25 mouse cellular contexts compared by ENCODE assay signal in the genomic region with DNA sequence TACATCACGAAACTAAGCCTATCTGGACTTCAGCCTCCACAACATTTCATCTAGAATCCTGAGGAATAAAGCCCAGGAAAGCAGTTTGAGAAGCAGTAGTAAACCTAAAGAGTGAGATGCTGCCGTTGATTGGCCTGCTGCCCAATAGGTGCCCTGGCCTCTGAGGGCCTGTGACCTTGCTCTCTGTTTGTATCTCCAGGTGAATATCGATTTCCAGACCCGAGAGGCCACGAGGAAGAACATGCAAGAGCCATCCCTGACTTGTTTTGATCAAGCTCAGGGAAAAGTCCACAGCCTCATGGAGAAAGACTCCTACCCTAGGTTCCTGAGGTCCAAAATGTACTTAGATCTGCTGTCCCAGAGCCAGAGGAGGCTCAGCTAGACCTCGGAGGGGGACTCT. TPM values are rescaled to one million over a fixed set of nuclear protein-coding genes. Genes with fewer than 3 reads are reported as not detected.
DNase-seq lines count a peak whose midpoint lies in the region; ATAC-seq and TF ChIP-seq lines count a peak whose summit lies in the region.
"Had no signal": no experiment of that assay in that cellular context is flagged by ENCODE, and none has a peak within 500 bp of the region (broad histone marks: within the 10 kb centered on the region; RNA-seq: fewer than 3 reads in every experiment).

No protein-coding gene starts in this region.

- H3K36me3 ChIP-seq in liver, adult 2 months (ENCODE audit: control insufficient read depth, insufficient read depth, low read length): no peaks in the 10 kb centered on the region
- no peaks in the 10 kb centered on the region for H3K36me3 ChIP-seq in liver, embryonic 12.5 days
- peaks cover 12% of the 10 kb centered on the region; the same call in 1 of the 2 replicates for H3K36me3 ChIP-seq in midbrain, embryonic 10.5 days
- H3K36me3 ChIP-seq in midbrain, embryonic 13.5 days: peaks cover 31% of the 10 kb centered on the region
- H3K36me3 ChIP-seq: embryonic facial prominence, embryonic 13.5 days; embryonic facial prominence, embryonic 15.5 days had no signal

- no peak for ATAC-seq in liver, embryonic 12.5 days
- ATAC-seq in midbrain, embryonic 13.5 days: no peak
- ATAC-seq in CD4-positive, CD25-positive, alpha-beta regulatory T cell, adult 4 months: no peak
- ATAC-seq: forebrain, embryonic 14.5 days; forebrain, embryonic 16.5 days had no signal

- no peaks in the 10 kb centered on the region for H3K27me3 ChIP-seq in liver, adult 2 months (ENCODE audit: control insufficient read depth, insufficient read depth, low read length)
- no peaks in the 10 kb centered on the region for H3K27me3 ChIP-seq in liver, embryonic 12.5 days (replicated peaks)
- no peaks in the 10 kb centered on the region for H3K27me3 ChIP-seq in midbrain, embryonic 10.5 days (ENCODE audit: low read depth, poor library complexity, severe bottlenecking)
- H3K27me3 ChIP-seq in midbrain, embryonic 13.5 days: no peaks in the 10 kb centered on the region
- H3K27me3 ChIP-seq: embryonic facial prominence, embryonic 13.5 days; embryonic facial prominence, embryonic 15.5 days; forebrain, embryonic 12.5 days had no signal

- H3K27ac ChIP-seq in liver, adult 2 months (replicated peaks; ENCODE audit: insufficient read depth, low read depth, low read length): peak overlapping the region; percentile 51
- H3K27ac ChIP-seq in liver, embryonic 12.5 days: no peak overlapping the region
- H3K27ac ChIP-seq in midbrain, embryonic 10.5 days (replicated peaks): 0 out of 2 replicates have a peak overlapping the region, but pooled peaks have one; percentile 24
- no peak overlapping the region for H3K27ac ChIP-seq in midbrain, embryonic 13.5 days
- H3K27ac ChIP-seq: embryonic facial prominence, embryonic 13.5 days; embryonic facial prominence, embryonic 15.5 days; forebrain, embryonic 10.5 days; forebrain, embryonic 12.5 days had no signal

- peaks cover 40% of the 10 kb centered on the region for H3K4me1 ChIP-seq in liver, adult 2 months (ENCODE audit: control insufficient read depth, insufficient read depth, low read length)
- H3K4me1 ChIP-seq in liver, embryonic 12.5 days: no peaks in the 10 kb centered on the region
- H3K4me1 ChIP-seq in midbrain, embryonic 10.5 days: peaks cover 9% of the 10 kb centered on the region
- peaks cover 19% of the 10 kb centered on the region for H3K4me1 ChIP-seq in midbrain, embryonic 13.5 days (replicated peaks)
- H3K4me1 ChIP-seq: embryonic facial prominence, embryonic 15.5 days had no signal

- TF ChIP-seq CTCF in liver, adult 2 months (IDR thresholded peaks at IDR 0.05; ENCODE audit: low read depth, low read length): no peak

- peak; percentile 96 for DNase-seq in liver, adult 2 months (ENCODE audit: extremely low read depth, low read depth, low spot score)
- DNase-seq in midbrain, embryonic 10.5 days (ENCODE audit: low spot score): no peak
- DNase-seq: adrenal gland, adult 2 months; adrenal gland, postnatal 10 days; adrenal gland, postnatal 25 days; cerebellum, adult 11 months; cerebellum, adult 18-20 months; cerebellum, adult 8-10 months; cerebellum, adult 9-11 months; cerebellum, postnatal 14 days; cerebellum, postnatal 36 days; embryo, embryonic 11 days had no signal

- H3K79me2 ChIP-seq in liver, adult 2 months (ENCODE audit: control insufficient read depth, insufficient read depth, low read length): no peaks in the 10 kb centered on the region

- no peaks in the 10 kb centered on the region for H3K9me3 ChIP-seq in liver, embryonic 12.5 days (replicated peaks)
- no peaks in the 10 kb centered on the region for H3K9me3 ChIP-seq in midbrain, embryonic 10.5 days (replicated peaks)
- no peaks in the 10 kb centered on the region for H3K9me3 ChIP-seq in midbrain, embryonic 13.5 days
- H3K9me3 ChIP-seq: embryonic facial prominence, embryonic 13.5 days; embryonic facial prominence, embryonic 15.5 days; forebrain, embryonic 10.5 days; forebrain, embryonic 12.5 days had no signal

- no peak for TF ChIP-seq POLR2A in liver, adult 2 months (IDR thresholded peaks at IDR 0.05; ENCODE audit: extremely low read depth, insufficient read depth, low read length)

- H3K4me2 ChIP-seq in liver, embryonic 12.5 days: no peak overlapping the region
- no peak overlapping the region for H3K4me2 ChIP-seq in midbrain, embryonic 13.5 days (replicated peaks)
- H3K4me2 ChIP-seq: embryonic facial prominence, embryonic 13.5 days; embryonic facial prominence, embryonic 15.5 days; forebrain, embryonic 12.5 days had no signal

- WGBS in liver, adult 2 months: 19% methylated on average over 6 of the region's 6 CpGs
- 57% methylated on average over 6 of the region's 6 CpGs for WGBS in liver, embryonic 12.5 days (ENCODE audit: insufficient replicate concordance)
- WGBS in midbrain, embryonic 10.5 days: 79% methylated on average over 6 of the region's 6 CpGs
- WGBS in midbrain, embryonic 13.5 days: 88% methylated on average over 6 of the region's 6 CpGs

- no peak overlapping the region for H3K4me3 ChIP-seq in liver, adult 2 months (ENCODE audit: insufficient read depth, low read depth, low read length)
- H3K4me3 ChIP-seq in liver, embryonic 12.5 days: no peak overlapping the region
- no peak overlapping the region for H3K4me3 ChIP-seq in midbrain, embryonic 10.5 days
- H3K4me3 ChIP-seq in midbrain, embryonic 13.5 days (replicated peaks): no peak overlapping the region
- H3K4me3 ChIP-seq: embryonic facial prominence, embryonic 13.5 days; embryonic facial prominence, embryonic 15.5 days; erythroblast, embryonic 14.5 days; forebrain, embryonic 10.5 days; forebrain, embryonic 12.5 days had no signal

- H3K9ac ChIP-seq in liver, adult 2 months (ENCODE audit: low read depth, low read length): no peak overlapping the region; the same call in 1 of the 2 replicates
- no peak overlapping the region for H3K9ac ChIP-seq in liver, embryonic 12.5 days
- no peak overlapping the region for H3K9ac ChIP-seq in midbrain, embryonic 13.5 days (replicated peaks)
- H3K9ac ChIP-seq: embryonic facial prominence, embryonic 13.5 days; embryonic facial prominence, embryonic 15.5 days; forebrain, embryonic 12.5 days had no signal

RNA-seq across cellular contexts. Expression of gene Rgs8, which starts 39.7 kb away (rescaled TPM):
- 0.07 and 0.09 TPM in 2 replicates for total RNA-seq in liver, adult 2 months (2014; rRNA removed)
- polyA plus RNA-seq in liver, adult 2 months (2012; rRNA removed): not detected in 2 replicates
- polyA plus RNA-seq in liver, embryonic 12.5 days (2016; fragmentation: Nextera tagmentation; extraction: Ambion mirVana): 0.10 and 0.22 TPM in 2 replicates
- 8.3 and 15.1 TPM in 2 replicates for polyA plus RNA-seq in midbrain, embryonic 10.5 days (2016; fragmentation: Nextera tagmentation; extraction: Ambion mirVana)
- polyA plus RNA-seq in midbrain, embryonic 13.5 days (2015; fragmentation: Nextera tagmentation; extraction: Ambion mirVana): 32.4 and 33.6 TPM in 2 replicates
- under 1 TPM in 1 of 2 experiments, not detected in 1; 0.22 TPM for polyA plus RNA-seq in CD4-positive, CD25-positive, alpha-beta regulatory T cell, adult 4 months (2017; shearing (Covaris generic))
- total RNA-seq: adrenal gland, postnatal 25 days; CH12.LX; MEL had no signal
- polyA plus RNA-seq: erythroblast, embryonic 14.5 days had no signal

RNA-seq across cellular contexts. Expression of gene Rgs16, which starts 47.6 kb away (rescaled TPM):
- total RNA-seq in liver, adult 2 months (2014; rRNA removed): 38.2 and 125 TPM in 2 replicates
- polyA plus RNA-seq in liver, adult 2 months (2012; rRNA removed): 1.6 and 3.9 TPM in 2 replicates
- polyA plus RNA-seq in liver, embryonic 12.5 days (2016; fragmentation: Nextera tagmentation; extraction: Ambion mirVana): 0.57 and 0.81 TPM in 2 replicates
- 31.8 and 39.0 TPM in 2 replicates for polyA plus RNA-seq in midbrain, embryonic 10.5 days (2016; fragmentation: Nextera tagmentation; extraction: Ambion mirVana)
- 34.5 and 34.6 TPM in 2 replicates for polyA plus RNA-seq in midbrain, embryonic 13.5 days (2015; fragmentation: Nextera tagmentation; extraction: Ambion mirVana)
- 10 to 100 TPM; 10.9 to 46.2 TPM for polyA plus RNA-seq in CD4-positive, CD25-positive, alpha-beta regulatory T cell, adult 4 months (2017; shearing (Covaris generic))
- total RNA-seq: common myeloid progenitor, adult 5-6 weeks; MEL had no signal
- polyA plus RNA-seq: erythroblast, embryonic 14.5 days had no signal

RNA-seq across cellular contexts. Expression of gene Rnasel, which starts 56.7 kb away (rescaled TPM):
- total RNA-seq in liver, adult 2 months (2014; rRNA removed): 3.7 and 5.1 TPM in 2 replicates
- 0.57 and 0.72 TPM in 2 replicates for polyA plus RNA-seq in liver, adult 2 months (2012; rRNA removed)
- 10.4 TPM in 2 replicates for polyA plus RNA-seq in liver, embryonic 12.5 days (2016; fragmentation: Nextera tagmentation; extraction: Ambion mirVana)
- 10.1 and 20.3 TPM in 2 replicates for polyA plus RNA-seq in midbrain, embryonic 10.5 days (2016; fragmentation: Nextera tagmentation; extraction: Ambion mirVana)
- polyA plus RNA-seq in midbrain, embryonic 13.5 days (2015; fragmentation: Nextera tagmentation; extraction: Ambion mirVana): 57.3 and 62.8 TPM in 2 replicates
- polyA plus RNA-seq in CD4-positive, CD25-positive, alpha-beta regulatory T cell, adult 4 months (2017; shearing (Covaris generic)): 10 to 100 TPM; 53.0 to 58.5 TPM

Comparison
In these comparisons a context has a peak if more than half of its experiments do, and no peak if none do; other contexts are left out.
1. H3K27ac ChIP-seq: peak in liver, adult 2 months (single experiment) and midbrain, embryonic 10.5 days (single experiment); none in liver, embryonic 12.5 days (single experiment) and midbrain, embryonic 13.5 days (single experiment).